Mouse (Mus musculus) stomach, embryonic 16.5 days (tissue): ENCODE measurements around the gene Gm49373. TPM values are rescaled to one million over a fixed set of nuclear protein-coding genes. Genes with fewer than 3 reads are reported as not detected.

Experiments used
- ATAC-seq: fragments of 200-750 bp; cut with Nextera tagmentation; 2 replicates; pipeline ENCODE4 v1.8.0; 2017; ENCODE audit warnings: moderate number of reproducible peaks, moderate TSS enrichment; ENCODE audit not compliant: insufficient read depth, low FRiP score
- H3K27ac ChIP-seq: fragments of 300-500 bp; sonication (generic); 2 replicates; pipeline ENCODE4 v1.5.1; 2014; ENCODE audit warnings: low read length
- H3K27me3 ChIP-seq: fragments of 300-500 bp; sonication (generic); 2 replicates; pipeline ENCODE4 v1.6.1; 2014; ENCODE audit warnings: low read length, control low read depth, mixed read lengths; ENCODE audit not compliant: control insufficient read depth, insufficient read depth
- H3K36me3 ChIP-seq: fragments of 300-500 bp; sonication (generic); 2 replicates; pipeline ENCODE4 v1.6.1; 2014; ENCODE audit warnings: low read length; ENCODE audit not compliant: control insufficient read depth, insufficient read depth
- H3K4me1 ChIP-seq: fragments of 300-500 bp; sonication (generic); 2 replicates; pipeline ENCODE4 v1.6.1; 2014; ENCODE audit warnings: low read length, control low read depth, mixed read lengths; ENCODE audit not compliant: control insufficient read depth, insufficient read depth
- H3K4me2 ChIP-seq: fragments of 300-500 bp; sonication (generic); 2 replicates; pipeline ENCODE4 v1.6.1; 2014; ENCODE audit warnings: low read depth, low read length, mixed read lengths
- H3K4me3 ChIP-seq: fragments of 300-500 bp; sonication (generic); replicated peaks from 2 replicates; pipeline ENCODE4 v1.5.1; 2014; ENCODE audit warnings: mild to moderate bottlenecking, low read length
- H3K9ac ChIP-seq: fragments of 300-500 bp; sonication (generic); 2 replicates; pipeline ENCODE4 v1.6.1; 2014; ENCODE audit warnings: low read length
- H3K9me3 ChIP-seq: fragments of 300-500 bp; sonication (generic); replicated peaks from 2 replicates; pipeline ENCODE4 v1.6.1; 2016; ENCODE audit warnings: low read length, control low read depth; ENCODE audit not compliant: control insufficient read depth
- WGBS: fragments of 180-500 bp; shearing (Covaris S2); extraction: QIAGEN DNeasy Blood & Tissue Kit; methylation state at CpG from one replicate; pipeline ENCODE4 v1.1.7; 2014; 5-methylcytosine and 5-hydroxymethylcytosine counted together
- polyA plus RNA-seq: library from polyadenylated mRNA; unstranded; fragments of >200 nt; fragmentation: Nextera tagmentation; extraction: Ambion mirVana; gene quantifications from 2 replicates; pipeline ENCODE4 v1.2.1, GENCODE M21; 2015

Gm49373 gene
- polyA plus RNA-seq, 1 experiment from 2014 or later = 0.49 TPM

DNA sequence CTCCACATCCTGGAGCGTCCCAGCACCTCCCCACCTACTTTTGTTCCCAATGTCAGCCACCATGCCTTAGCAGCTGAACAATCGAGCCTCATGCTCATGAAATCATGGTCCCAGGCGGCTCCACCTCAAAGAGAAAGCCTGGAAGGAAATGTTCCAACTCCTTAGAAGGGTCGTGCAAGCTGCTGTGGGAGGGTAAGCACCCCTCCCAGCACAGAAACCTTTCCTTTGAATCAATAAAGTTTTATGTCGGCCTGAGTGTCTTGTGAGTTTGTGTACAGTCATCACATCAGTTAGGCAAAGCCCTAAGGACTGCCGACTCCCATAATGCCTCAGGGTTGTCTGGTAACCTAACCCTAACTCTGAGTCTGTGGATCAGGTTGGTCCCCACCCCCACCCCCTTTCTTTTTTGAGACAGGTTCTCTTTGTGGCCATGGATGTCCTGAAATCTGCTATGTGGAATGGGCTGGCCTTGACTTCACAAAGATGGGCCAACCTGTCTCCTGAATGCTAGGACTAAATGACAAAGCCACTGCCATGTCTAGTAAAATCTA, 44.3 kb downstream of the Gm49373 start:
- H3K4me3 ChIP-seq = no peak overlapping the region
- no peak overlapping the region for H3K4me2 ChIP-seq
- H3K9ac ChIP-seq = no peak overlapping the region
- H3K9me3 ChIP-seq = no peaks in the 10 kb centered on the region
- peaks cover 27% of the 10 kb centered on the region for H3K27me3 ChIP-seq
- WGBS = 66% methylated on average over 6 of the region's 6 CpGs
- H3K27ac ChIP-seq = no peak overlapping the region
- ATAC-seq = no peak
- peaks cover 30% of the 10 kb centered on the region for H3K4me1 ChIP-seq
- no peaks in the 10 kb centered on the region for H3K36me3 ChIP-seq

- H3K4me2 ChIP-seq = no peak overlapping the region
- H3K4me3 ChIP-seq = no peak overlapping the region
- H3K4me1 ChIP-seq = peaks cover 25% of the 10 kb centered on the region
- peaks cover 20% of the 10 kb centered on the region for H3K27me3 ChIP-seq
- no peaks in the 10 kb centered on the region for H3K9me3 ChIP-seq
- no peak overlapping the region for H3K27ac ChIP-seq
- H3K9ac ChIP-seq = no peak overlapping the region
- 67% methylated on average over 8 of the region's 8 CpGs for WGBS
- ATAC-seq = no peak
- H3K36me3 ChIP-seq = no peaks in the 10 kb centered on the region
These were observed 45.1 kb downstream of the Gm49373 start for GRCm38 (mm10) chr9:21027774-21028290.

DNA sequence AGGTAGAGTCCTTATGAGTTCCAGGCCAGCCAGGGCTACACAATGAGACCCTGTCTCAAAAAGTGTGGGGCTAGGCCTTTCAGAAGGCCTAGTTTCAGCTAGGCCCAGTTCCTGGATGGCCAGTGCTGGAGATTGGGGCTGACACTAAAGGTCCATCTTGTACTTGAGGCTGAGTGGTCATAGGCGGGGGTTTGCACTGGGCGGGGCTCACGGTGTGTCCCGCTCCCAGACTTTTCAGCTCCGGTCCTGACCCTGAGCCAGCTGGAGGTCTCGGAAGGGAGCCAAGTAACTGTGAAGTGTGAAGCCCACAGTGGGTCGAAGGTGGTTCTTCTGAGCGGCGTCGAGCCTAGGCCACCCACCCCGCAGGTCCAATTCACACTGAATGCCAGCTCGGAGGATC, 46.0 kb downstream of the Gm49373 start:
- Histone ChIP-seq H3K9me3 (no peaks in the 10 kb centered on the region), H3K4me3 (no peak overlapping the region), H3K36me3 (no peaks in the 10 kb centered on the region), H3K4me1 (peaks cover 15% of the 10 kb centered on the region), H3K9ac (no peak overlapping the region), H3K4me2 (no peak overlapping the region), H3K27me3 (peaks cover 10% of the 10 kb centered on the region; the same call in 1 of the 2 replicates), H3K27ac (no peak overlapping the region)
- WGBS = 75% methylated on average over 12 of the region's 12 CpGs
- no peak for ATAC-seq

DNA sequence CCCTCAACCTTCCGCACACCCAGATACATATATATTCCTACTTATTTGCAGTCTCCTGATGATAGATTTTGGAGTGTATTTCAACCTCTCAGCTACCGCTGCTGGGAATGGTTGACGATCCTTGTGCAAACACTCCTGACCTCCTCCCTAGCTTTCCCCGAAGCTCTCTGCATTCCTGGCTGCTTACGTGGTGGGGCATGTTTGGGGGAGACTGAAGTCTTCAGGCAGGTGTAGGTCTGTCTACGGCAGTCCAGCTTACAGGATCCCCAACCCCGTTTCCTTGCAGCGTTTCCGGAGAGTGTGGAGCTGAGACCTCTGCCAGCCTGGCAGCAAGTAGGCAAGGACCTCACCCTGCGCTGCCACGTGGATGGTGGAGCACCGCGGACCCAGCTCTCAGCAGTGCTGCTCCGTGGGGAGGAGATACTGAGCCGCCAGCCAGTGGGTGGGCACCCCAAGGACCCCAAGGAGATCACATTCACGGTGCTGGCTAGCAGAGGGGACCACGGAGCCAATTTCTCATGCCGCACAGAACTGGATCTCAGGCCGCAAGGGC, 47.6 kb downstream of the Gm49373 start:
- Histone ChIP-seq H3K9me3 (no peaks in the 10 kb centered on the region), H3K4me1 (peaks cover 14% of the 10 kb centered on the region), H3K4me3 (no peak overlapping the region; the same call in 1 of the 2 replicates), H3K4me2 (peak overlapping the region; percentile 36; the same call in 1 of the 2 replicates), H3K9ac (peak overlapping the region; percentile 2; the same call in 1 of the 2 replicates), H3K36me3 (no peaks in the 10 kb centered on the region), H3K27ac (peak overlapping the region; percentile 68; the same call in 1 of the 2 replicates), H3K27me3 (0 out of 2 replicates have a peak, but pooled peaks cover 8% of the 10 kb centered on the region)
- peak; percentile 28; the same call in 1 of the 2 replicates for ATAC-seq
- WGBS = 53% methylated on average over 19 of the region's 19 CpGs

DNA sequence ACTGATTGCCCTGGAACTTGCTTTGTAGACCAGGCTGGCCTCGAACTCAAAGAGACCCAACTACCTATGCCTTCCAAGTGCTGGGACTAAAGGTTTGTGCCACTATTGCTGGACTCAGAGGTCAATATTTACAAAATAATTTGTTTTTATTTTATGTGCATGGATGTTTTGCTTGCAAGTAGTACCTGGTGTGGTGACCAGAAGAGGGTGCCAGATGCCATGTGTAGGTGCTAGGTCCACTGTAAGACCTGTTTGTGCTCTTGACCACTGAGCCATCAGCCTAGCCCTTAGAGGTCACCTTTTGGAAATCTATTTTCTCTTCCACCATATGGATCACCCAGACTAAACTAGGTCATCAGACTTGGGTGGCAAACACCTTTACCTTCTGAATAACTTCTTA, 50.2 kb downstream of the Gm49373 start:
- WGBS = 79% methylated on average over 1 of the region's 1 CpGs
- no peaks in the 10 kb centered on the region for H3K36me3 ChIP-seq
- no peak overlapping the region for H3K27ac ChIP-seq
- no peak overlapping the region for H3K4me3 ChIP-seq
- H3K9me3 ChIP-seq = no peaks in the 10 kb centered on the region
- no peak overlapping the region for H3K4me2 ChIP-seq
- peaks cover 2% of the 10 kb centered on the region; the same call in 1 of the 2 replicates for H3K4me1 ChIP-seq
- no peaks in the 10 kb centered on the region for H3K27me3 ChIP-seq
- no peak for ATAC-seq
- H3K9ac ChIP-seq = no peak overlapping the region

- Histone ChIP-seq H3K4me3 (no peak overlapping the region), H3K9ac (no peak overlapping the region), H3K27me3 (peaks cover 2% of the 10 kb centered on the region), H3K4me1 (peaks cover 4% of the 10 kb centered on the region; the same call in 1 of the 2 replicates), H3K36me3 (no peaks in the 10 kb centered on the region), H3K9me3 (no peaks in the 10 kb centered on the region), H3K4me2 (no peak overlapping the region), H3K27ac (no peak overlapping the region)
- 45% methylated on average over 6 of the region's 6 CpGs for WGBS
- ATAC-seq = no peak
These were observed 50.6 kb downstream of the Gm49373 start for GRCm38 (mm10) chr9:21022288-21022687.

DNA sequence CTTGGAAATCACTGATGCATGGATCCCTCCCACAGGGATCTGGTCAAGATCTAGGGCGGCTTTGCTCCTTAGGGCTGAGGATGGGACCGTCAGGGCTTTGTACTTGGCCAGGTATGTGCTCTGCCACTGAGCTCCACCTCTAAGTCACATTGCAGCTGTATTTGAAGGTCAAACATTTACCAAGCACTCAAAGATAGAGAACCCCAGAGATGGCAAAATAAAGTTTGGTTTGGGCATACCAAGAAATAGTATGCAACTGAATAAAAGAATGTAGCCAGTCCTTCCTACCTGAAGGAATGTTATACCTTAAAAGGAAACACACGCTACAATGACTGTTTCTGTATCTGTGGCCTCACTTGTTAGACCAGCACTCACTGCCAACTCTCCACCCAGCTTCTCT, 51.5 kb downstream of the Gm49373 start:
- peaks cover 12% of the 10 kb centered on the region for H3K4me1 ChIP-seq
- no peak overlapping the region for H3K27ac ChIP-seq
- H3K4me3 ChIP-seq = no peak overlapping the region
- 80% methylated on average over 3 of the region's 3 CpGs for WGBS
- no peak overlapping the region for H3K9ac ChIP-seq
- ATAC-seq = no peak
- H3K9me3 ChIP-seq = no peaks in the 10 kb centered on the region
- H3K36me3 ChIP-seq = no peaks in the 10 kb centered on the region
- H3K27me3 ChIP-seq = peaks cover 10% of the 10 kb centered on the region
- no peak overlapping the region for H3K4me2 ChIP-seq

DNA sequence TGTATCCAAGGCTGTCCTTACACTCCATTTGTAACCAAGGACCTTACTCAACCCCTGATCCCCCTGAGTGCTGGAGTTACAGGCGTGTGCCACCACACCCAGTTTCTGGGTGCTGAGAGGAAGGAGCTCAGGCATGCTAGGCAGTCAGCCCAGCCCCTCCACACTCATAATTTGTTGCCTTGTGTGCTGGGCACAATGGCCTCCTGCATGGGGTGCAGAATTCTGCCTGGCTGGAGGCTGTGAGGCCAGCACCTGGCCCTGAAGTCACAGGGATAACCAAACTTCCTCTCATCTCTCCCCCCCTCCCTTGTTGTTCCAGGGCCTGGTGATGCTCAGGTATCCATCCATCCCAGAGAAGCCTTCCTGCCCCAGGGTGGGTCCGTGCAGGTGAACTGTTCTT, 54.3 kb downstream of the Gm49373 start:
- Histone ChIP-seq H3K4me2 (no peak overlapping the region), H3K9me3 (no peaks in the 10 kb centered on the region), H3K4me3 (no peak overlapping the region), H3K4me1 (peaks cover 20% of the 10 kb centered on the region), H3K36me3 (no peaks in the 10 kb centered on the region), H3K27ac (no peak overlapping the region), H3K9ac (no peak overlapping the region), H3K27me3 (peaks cover 10% of the 10 kb centered on the region)
- 72% methylated on average over 2 of the region's 2 CpGs for WGBS
- ATAC-seq = no peak

DNA sequence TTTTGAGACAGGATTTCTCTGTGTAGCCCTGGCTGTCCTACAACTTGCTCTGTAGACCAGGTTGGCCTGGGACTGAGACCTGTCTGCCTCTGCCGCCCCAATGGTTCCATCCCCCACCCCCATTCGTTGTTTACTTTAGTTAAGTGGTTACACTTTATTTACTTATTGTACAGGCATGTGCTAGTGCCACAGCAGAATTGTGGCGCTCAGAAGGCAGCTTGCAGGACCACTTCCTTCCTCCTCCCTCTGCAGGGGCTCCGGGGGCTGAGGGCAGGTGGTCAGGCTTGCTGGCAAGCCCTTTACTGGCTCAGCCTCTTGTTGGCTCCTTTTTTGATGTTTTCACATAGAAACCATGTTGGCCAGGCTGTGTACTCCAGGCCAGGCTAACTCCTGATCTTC, 55.7 kb downstream of the Gm49373 start:
- H3K27me3 ChIP-seq = peaks cover 10% of the 10 kb centered on the region
- no peak overlapping the region; the same call in 1 of the 2 replicates for H3K9ac ChIP-seq
- peak overlapping the region; percentile 52 for H3K4me3 ChIP-seq
- no peak for ATAC-seq
- peaks cover 23% of the 10 kb centered on the region for H3K4me1 ChIP-seq
- peak overlapping the region; percentile 72 for H3K4me2 ChIP-seq
- H3K9me3 ChIP-seq = no peaks in the 10 kb centered on the region
- WGBS = 33% methylated on average over 4 of the region's 4 CpGs
- H3K27ac ChIP-seq = no peak overlapping the region
- no peaks in the 10 kb centered on the region for H3K36me3 ChIP-seq
